Mouse (Mus musculus): ENCODE data around the gene Mapk12.

Mapk12 gene

DNA sequence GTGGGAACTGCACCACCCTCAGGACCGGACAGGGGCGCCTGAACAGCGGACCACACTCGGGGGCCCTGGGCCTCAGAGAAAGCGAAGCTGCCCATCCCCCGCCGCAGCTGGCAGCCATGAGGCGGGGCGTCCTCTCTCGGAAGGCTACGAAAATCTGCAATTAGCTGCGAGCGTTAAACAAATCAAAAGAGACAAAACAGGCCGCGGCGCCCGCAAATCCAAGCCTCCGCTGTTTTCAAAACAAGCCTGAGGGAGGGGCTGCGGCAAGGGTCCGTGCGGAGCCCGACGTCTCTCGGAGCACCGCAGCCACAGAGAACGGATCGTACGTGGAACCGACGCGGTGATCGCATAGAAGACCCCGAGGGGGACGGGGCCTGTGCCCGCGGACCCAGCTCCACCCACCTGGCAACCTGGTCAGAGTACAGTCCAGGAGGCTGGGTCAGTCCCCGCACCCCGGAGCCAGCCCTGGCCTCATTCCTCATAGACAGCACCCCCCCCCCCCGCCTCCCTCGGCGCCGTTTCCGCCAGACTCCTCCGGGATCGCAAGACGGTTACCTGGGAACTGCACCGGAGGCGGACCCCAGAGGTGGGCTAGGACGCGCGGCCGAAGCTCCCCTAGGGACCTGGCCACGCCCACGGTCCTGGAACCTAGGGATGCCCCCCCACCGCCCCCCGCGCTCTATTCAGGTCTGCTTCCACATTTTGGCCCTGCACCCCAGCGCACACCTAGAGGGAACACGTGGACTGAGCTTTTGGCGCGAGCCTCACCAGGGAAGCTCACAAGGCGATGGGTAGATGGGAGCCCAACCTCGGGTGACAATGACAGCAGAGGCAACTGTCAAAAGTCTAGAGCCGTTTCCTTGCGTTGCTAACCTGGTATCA, 32.8 kb upstream of the Mapk12 start:
- no peaks in the 10 kb centered on the region for H3K9me3 ChIP-seq (ENCODE audit: low read length)
- TF ChIP-seq CTCF (conservative IDR thresholded peaks at IDR 0.05; ENCODE audit: low read length) = no peak
- TF ChIP-seq POU5F1 (IDR thresholded peaks at IDR 0.05; ENCODE audit: borderline replicate concordance, low read length) = no peak
- TF ChIP-seq NANOG (IDR thresholded peaks at IDR 0.05; ENCODE audit: borderline replicate concordance, low read length) = no peak
- peaks cover 24% of the 10 kb centered on the region for H3K27me3 ChIP-seq (ENCODE audit: insufficient read depth, low read length)
- H3K4me1 ChIP-seq (replicated peaks; ENCODE audit: low read depth, low read length) = peaks cover 100% of the 10 kb centered on the region
- peak overlapping the region; percentile 81 for H3K4me3 ChIP-seq (replicated peaks; ENCODE audit: low read length)
- H3K36me3 ChIP-seq (ENCODE audit: insufficient read depth, low read length) = peaks cover 41% of the 10 kb centered on the region

DNA sequence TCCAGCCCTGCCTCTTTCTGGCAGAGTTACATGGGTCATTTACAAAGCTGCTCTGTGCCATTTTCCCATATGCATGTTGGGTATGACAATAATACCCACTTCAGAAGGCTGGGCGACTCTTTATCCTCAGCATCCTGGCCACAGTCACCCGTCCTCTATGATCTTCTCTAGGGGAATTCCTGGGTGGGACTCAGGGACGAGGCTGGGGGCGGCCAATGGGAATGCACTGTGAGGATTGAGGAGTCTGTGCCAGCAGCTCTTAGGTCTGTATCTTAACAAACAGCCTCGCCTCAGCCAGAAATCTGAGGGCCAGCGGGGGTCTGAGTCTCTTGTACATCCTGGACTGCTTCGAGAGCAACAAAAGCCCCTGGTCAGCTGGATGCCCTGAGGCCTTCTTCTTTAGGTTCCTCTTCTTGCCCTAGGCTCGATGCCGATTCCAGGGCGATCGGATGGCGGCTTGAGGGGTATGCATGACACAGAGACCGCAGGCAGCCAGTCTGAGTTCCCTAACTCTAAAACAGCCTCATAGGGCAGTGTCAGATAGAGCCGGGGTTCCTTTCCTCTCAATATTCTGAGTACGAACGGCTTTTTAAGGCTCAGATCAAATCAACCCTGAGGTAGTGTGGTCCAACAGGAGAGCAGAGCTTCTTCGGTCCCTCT, 31.9 kb upstream of the Mapk12 start:
- no peaks in the 10 kb centered on the region for H3K9me3 ChIP-seq (ENCODE audit: low read length)
- peaks cover 100% of the 10 kb centered on the region for H3K4me1 ChIP-seq (replicated peaks; ENCODE audit: low read depth, low read length)
- peaks cover 49% of the 10 kb centered on the region for H3K36me3 ChIP-seq (ENCODE audit: insufficient read depth, low read length)
- TF ChIP-seq POU5F1 (IDR thresholded peaks at IDR 0.05; ENCODE audit: borderline replicate concordance, low read length) (no peak), CTCF (conservative IDR thresholded peaks at IDR 0.05; ENCODE audit: low read length) (no peak), NANOG (IDR thresholded peaks at IDR 0.05; ENCODE audit: borderline replicate concordance, low read length) (no peak)
- H3K4me3 ChIP-seq (replicated peaks; ENCODE audit: low read length) = peak overlapping the region; percentile 81
- peaks cover 24% of the 10 kb centered on the region for H3K27me3 ChIP-seq (ENCODE audit: insufficient read depth, low read length)

DNA sequence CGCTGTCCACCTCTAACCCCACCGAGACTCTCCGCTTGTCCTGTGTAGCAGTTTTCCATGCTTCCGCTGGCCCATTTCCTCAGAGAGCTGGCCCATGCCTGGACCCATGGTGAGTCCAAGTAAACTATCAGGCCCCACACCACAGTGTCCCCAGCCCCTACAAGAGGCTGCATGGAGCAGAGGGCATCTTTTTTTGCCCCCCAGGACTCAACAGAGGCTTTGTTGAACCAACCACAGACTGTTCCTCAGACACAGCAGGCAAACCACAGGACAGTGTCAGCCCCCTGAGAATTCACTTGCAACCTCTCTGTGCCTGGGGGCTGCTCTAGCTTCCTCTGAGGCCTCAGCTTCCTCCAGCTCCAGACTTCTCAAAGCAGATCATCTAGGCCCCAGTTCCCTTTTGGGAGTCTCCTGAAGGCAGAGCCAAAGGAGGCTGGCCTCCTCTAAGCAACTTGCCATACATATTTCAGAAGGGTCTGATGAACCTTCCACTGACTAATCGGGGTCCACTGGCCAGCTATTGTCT, 31.1 kb upstream of the Mapk12 start:
- H3K36me3 ChIP-seq (ENCODE audit: insufficient read depth, low read length) = peaks cover 58% of the 10 kb centered on the region
- TF ChIP-seq NANOG (IDR thresholded peaks at IDR 0.05; ENCODE audit: borderline replicate concordance, low read length) = no peak
- 0 out of 2 replicates have a peak overlapping the region, but pooled peaks have one; percentile 13 for H3K4me3 ChIP-seq (replicated peaks; ENCODE audit: low read length)
- H3K9me3 ChIP-seq (ENCODE audit: low read length) = no peaks in the 10 kb centered on the region
- peaks cover 24% of the 10 kb centered on the region for H3K27me3 ChIP-seq (ENCODE audit: insufficient read depth, low read length)
- peaks cover 100% of the 10 kb centered on the region for H3K4me1 ChIP-seq (replicated peaks; ENCODE audit: low read depth, low read length)

DNA sequence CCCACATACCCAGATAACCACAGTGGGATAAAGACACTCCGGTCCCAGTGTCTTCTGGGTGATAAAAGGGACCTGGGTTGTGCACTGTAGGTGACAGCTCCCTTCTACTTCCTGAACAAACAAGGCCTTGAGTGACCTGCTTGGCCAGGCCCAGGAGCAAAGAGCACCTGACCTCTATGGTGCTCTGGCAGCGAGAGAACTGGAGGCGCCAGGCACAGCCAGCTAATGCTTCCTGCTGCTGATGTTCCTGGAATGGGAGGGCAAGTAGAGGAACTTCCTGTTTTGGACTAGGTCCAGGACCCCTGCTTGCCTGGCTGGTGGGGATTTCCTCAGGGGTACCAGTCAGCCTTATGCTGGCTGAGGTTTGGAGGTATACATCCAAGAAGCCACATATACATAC, 29.6 kb upstream of the Mapk12 start:
- Histone ChIP-seq H3K27me3 (ENCODE audit: insufficient read depth, low read length) (peaks cover 24% of the 10 kb centered on the region), H3K4me1 (replicated peaks; ENCODE audit: low read depth, low read length) (peaks cover 98% of the 10 kb centered on the region), H3K36me3 (ENCODE audit: insufficient read depth, low read length) (peaks cover 68% of the 10 kb centered on the region), H3K4me3 (replicated peaks; ENCODE audit: low read length) (peak overlapping the region; percentile 60; the same call in 1 of the 2 replicates), H3K9me3 (ENCODE audit: low read length) (no peaks in the 10 kb centered on the region)
- TF ChIP-seq NANOG (IDR thresholded peaks at IDR 0.05; ENCODE audit: borderline replicate concordance, low read length) = no peak
- TF ChIP-seq CTCF (conservative IDR thresholded peaks at IDR 0.05; ENCODE audit: low read length) = no peak
- no peak for TF ChIP-seq POU5F1 (IDR thresholded peaks at IDR 0.05; ENCODE audit: borderline replicate concordance, low read length)

DNA sequence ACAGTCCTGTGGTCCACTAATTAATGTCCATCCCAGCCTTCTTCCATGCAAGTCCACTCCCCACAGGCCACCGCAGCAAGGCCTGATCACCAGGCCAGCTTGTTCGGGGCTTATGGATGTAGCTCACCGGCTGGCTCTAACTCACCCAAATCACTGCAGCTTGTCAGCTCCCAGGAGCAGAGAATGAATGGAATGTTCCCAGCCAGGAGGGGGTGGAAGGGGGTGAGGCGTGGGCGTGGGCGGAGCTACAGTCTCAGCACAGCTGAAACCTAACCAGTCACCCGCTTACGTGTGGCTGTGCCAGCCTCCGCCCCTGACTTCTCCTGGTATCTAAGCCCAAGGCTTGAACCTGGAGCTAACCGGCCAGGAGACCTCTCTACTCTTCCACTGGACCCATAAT, 28.9 kb upstream of the Mapk12 start:
- Histone ChIP-seq H3K4me3 (replicated peaks; ENCODE audit: low read length) (peak overlapping the region; percentile 60), H3K27me3 (ENCODE audit: insufficient read depth, low read length) (peaks cover 20% of the 10 kb centered on the region), H3K9me3 (ENCODE audit: low read length) (no peaks in the 10 kb centered on the region), H3K36me3 (ENCODE audit: insufficient read depth, low read length) (peaks cover 73% of the 10 kb centered on the region), H3K4me1 (replicated peaks; ENCODE audit: low read depth, low read length) (peaks cover 96% of the 10 kb centered on the region)
- no peak for TF ChIP-seq CTCF (conservative IDR thresholded peaks at IDR 0.05; ENCODE audit: low read length)
- no peak for TF ChIP-seq NANOG (IDR thresholded peaks at IDR 0.05; ENCODE audit: borderline replicate concordance, low read length)
- TF ChIP-seq POU5F1 (IDR thresholded peaks at IDR 0.05; ENCODE audit: borderline replicate concordance, low read length) = no peak

DNA sequence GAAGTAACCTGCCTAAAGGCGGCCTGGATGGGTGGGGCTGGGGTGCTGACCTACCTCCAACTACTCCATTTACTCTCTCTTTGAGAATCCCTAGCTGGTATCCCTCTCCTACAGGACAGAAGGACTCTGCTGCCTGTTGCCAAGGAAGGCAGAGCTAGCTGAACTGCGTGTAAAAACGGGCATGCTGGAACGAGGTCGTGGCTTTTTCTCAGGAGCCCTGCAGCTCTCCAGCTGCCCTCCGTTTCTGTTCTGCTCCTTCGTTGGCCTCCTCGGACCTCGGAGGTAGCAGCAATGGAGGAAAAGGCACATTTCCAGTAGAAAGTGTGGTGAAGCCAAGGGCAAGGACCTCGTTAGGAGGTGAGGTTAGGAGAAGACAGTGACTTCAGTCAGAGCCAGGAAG, 28.4 kb upstream of the Mapk12 start:
- no peaks in the 10 kb centered on the region for H3K9me3 ChIP-seq (ENCODE audit: low read length)
- H3K27me3 ChIP-seq (ENCODE audit: insufficient read depth, low read length) = peaks cover 18% of the 10 kb centered on the region
- H3K4me3 ChIP-seq (replicated peaks; ENCODE audit: low read length) = peak overlapping the region; percentile 60
- TF ChIP-seq POU5F1 (IDR thresholded peaks at IDR 0.05; ENCODE audit: borderline replicate concordance, low read length) = no peak
- no peak for TF ChIP-seq CTCF (conservative IDR thresholded peaks at IDR 0.05; ENCODE audit: low read length)
- no peak for TF ChIP-seq NANOG (IDR thresholded peaks at IDR 0.05; ENCODE audit: borderline replicate concordance, low read length)
- H3K4me1 ChIP-seq (replicated peaks; ENCODE audit: low read depth, low read length) = peaks cover 90% of the 10 kb centered on the region
- H3K36me3 ChIP-seq (ENCODE audit: insufficient read depth, low read length) = peaks cover 78% of the 10 kb centered on the region

DNA sequence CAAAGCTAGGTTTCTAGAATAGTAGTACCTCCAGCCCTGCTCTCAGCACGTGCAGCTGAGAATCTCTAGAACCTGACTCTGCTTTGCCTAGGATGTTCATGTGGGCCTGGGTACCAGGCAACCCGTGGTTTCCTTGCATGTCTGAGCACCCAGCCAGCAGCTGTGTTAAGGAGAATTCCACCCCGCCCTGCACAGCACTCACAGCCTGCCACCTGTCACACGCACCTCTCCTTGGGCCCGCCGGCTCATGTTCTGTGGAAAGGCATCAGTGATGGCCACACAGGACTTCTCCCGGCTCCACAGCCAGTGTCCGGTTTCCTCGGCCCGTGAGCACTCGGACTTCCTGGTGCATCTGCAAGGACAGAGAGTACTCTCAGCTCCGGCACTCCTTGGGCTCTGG, 25.0 kb upstream of the Mapk12 start:
- H3K9me3 ChIP-seq (ENCODE audit: low read length) = no peaks in the 10 kb centered on the region
- no peak for TF ChIP-seq CTCF (conservative IDR thresholded peaks at IDR 0.05; ENCODE audit: low read length)
- TF ChIP-seq NANOG (IDR thresholded peaks at IDR 0.05; ENCODE audit: borderline replicate concordance, low read length) = no peak
- no peak for TF ChIP-seq POU5F1 (IDR thresholded peaks at IDR 0.05; ENCODE audit: borderline replicate concordance, low read length)
- no peaks in the 10 kb centered on the region for H3K27me3 ChIP-seq (ENCODE audit: insufficient read depth, low read length)
- peaks cover 99% of the 10 kb centered on the region for H3K36me3 ChIP-seq (ENCODE audit: insufficient read depth, low read length)
- H3K4me1 ChIP-seq (replicated peaks; ENCODE audit: low read depth, low read length) = peaks cover 77% of the 10 kb centered on the region
- peak overlapping the region; percentile 27 for H3K4me3 ChIP-seq (replicated peaks; ENCODE audit: low read length)

DNA sequence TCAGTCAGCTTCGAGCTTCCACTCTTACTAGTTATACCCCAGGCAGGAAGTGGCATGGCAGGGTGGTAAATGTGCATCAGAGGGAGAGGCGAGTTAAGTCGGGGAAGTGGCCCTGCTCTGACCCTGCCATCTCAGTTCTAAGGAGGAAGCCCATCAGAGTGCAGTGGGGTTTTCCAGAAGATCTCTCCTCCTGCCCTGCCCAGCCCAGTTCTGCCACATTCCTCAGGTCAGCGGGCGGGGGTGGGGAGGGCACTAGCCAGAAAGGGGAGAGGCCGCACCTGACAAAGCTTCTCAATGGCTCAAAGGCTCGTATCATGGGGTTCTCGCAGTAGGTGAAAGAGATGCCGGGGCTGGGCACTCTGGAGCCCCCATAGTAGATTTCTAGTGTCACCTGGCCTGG, 20.9 kb upstream of the Mapk12 start:
- Histone ChIP-seq H3K9me3 (ENCODE audit: low read length) (no peaks in the 10 kb centered on the region), H3K36me3 (ENCODE audit: insufficient read depth, low read length) (peaks cover 99% of the 10 kb centered on the region), H3K27me3 (ENCODE audit: insufficient read depth, low read length) (no peaks in the 10 kb centered on the region), H3K4me3 (replicated peaks; ENCODE audit: low read length) (no peak overlapping the region; the same call in 1 of the 2 replicates), H3K4me1 (replicated peaks; ENCODE audit: low read depth, low read length) (peaks cover 76% of the 10 kb centered on the region)
- TF ChIP-seq POU5F1 (IDR thresholded peaks at IDR 0.05; ENCODE audit: borderline replicate concordance, low read length) (no peak), NANOG (IDR thresholded peaks at IDR 0.05; ENCODE audit: borderline replicate concordance, low read length) (no peak), CTCF (conservative IDR thresholded peaks at IDR 0.05; ENCODE audit: low read length) (no peak)
